Mouse (Mus musculus) mature B cell (primary cell): ENCODE measurements around the gene Bex6.

Source experiments
- in situ Hi-C: fragments of 300-500 bp; cut with MboI; formaldehyde crosslinking; loops from 2 replicates; pipeline ENCODE4 v1.14.3; 2019

Bex6 gene

GRCm38 (mm10) chr16:32179333-32179901 lies at the start of gene Bex6:
Bex6 (plus strand) TSS chr16:32179823.
- in situ Hi-C loops, result no loop called here

GRCm38 (mm10) chr16:32130190-32130826 lies 49.3 kb upstream of the Bex6 start:
- in situ Hi-C loops, result no loop called here

- in situ Hi-C loops, result no loop called here
Measured at GRCm38 (mm10) chr16:32133148-32133547, 46.5 kb upstream of the Bex6 start.

GRCm38 (mm10) chr16:32135842-32136357 lies 43.7 kb upstream of the Bex6 start:
- in situ Hi-C loops, result no loop called here

GRCm38 (mm10) chr16:32138954-32139353 lies 40.7 kb upstream of the Bex6 start:
- in situ Hi-C loops, result no loop called here

- in situ Hi-C loops, result no loop called here
Measured at GRCm38 (mm10) chr16:32143766-32144165, 35.9 kb upstream of the Bex6 start.

- in situ Hi-C loops, result no loop called here
Measured at GRCm38 (mm10) chr16:32144592-32144991, 35.0 kb upstream of the Bex6 start.

- in situ Hi-C loops, result no loop called here
Measured at GRCm38 (mm10) chr16:32147589-32148207, 31.9 kb upstream of the Bex6 start.

GRCm38 (mm10) chr16:32153976-32154375 lies 25.6 kb upstream of the Bex6 start:
- in situ Hi-C loops, result no loop called here

- in situ Hi-C loops, result no loop called here
Measured at GRCm38 (mm10) chr16:32154437-32154836, 25.2 kb upstream of the Bex6 start.

- in situ Hi-C loops, result no loop called here
Measured at GRCm38 (mm10) chr16:32156719-32157118, 22.9 kb upstream of the Bex6 start.

- in situ Hi-C loops, result no loop called here
Measured at GRCm38 (mm10) chr16:32157369-32157768, 22.3 kb upstream of the Bex6 start.

- in situ Hi-C loops, result no loop called here
Measured at GRCm38 (mm10) chr16:32158966-32159365, 20.7 kb upstream of the Bex6 start.

- in situ Hi-C loops, result loop anchor here (5.0 kb wide), 1 partner anchor 41 kb away; no protein-coding TSS in a partner anchor
Measured at GRCm38 (mm10) chr16:32160742-32161323, 18.8 kb upstream of the Bex6 start.

GRCm38 (mm10) chr16:32163392-32163791 lies 16.2 kb upstream of the Bex6 start:
- in situ Hi-C loops, result loop anchor here (5.0 kb wide), 1 partner anchor 39 kb away; no protein-coding TSS in a partner anchor

- in situ Hi-C loops, result loop anchor here (5.0 kb wide), 1 partner anchor 38 kb away; no protein-coding TSS in a partner anchor
Measured at GRCm38 (mm10) chr16:32163891-32164290, 15.7 kb upstream of the Bex6 start.

GRCm38 (mm10) chr16:32164396-32165027 lies 15.1 kb upstream of the Bex6 start:
- in situ Hi-C loops, result loop anchor here (5.0 kb wide), 1 partner anchor 38 kb away; no protein-coding TSS in a partner anchor

GRCm38 (mm10) chr16:32165281-32165821 lies 14.3 kb upstream of the Bex6 start, which contains the start of gene Nrros:
Nrros (minus strand) TSS chr16:32165594.
- in situ Hi-C loops, result no loop called here

- in situ Hi-C loops, result no loop called here
Measured at GRCm38 (mm10) chr16:32167819-32168545, 11.6 kb upstream of the Bex6 start.

GRCm38 (mm10) chr16:32171031-32171731 lies 8.4 kb upstream of the Bex6 start:
- in situ Hi-C loops, result no loop called here
